Mouse (Mus musculus) frontal cortex, adult (tissue): Measurements from ENCODE around the gene Phf23.

ENCODE experiments used
- ATAC-seq: cut with Nextera tagmentation; 2 replicates; pipeline ENCODE4 v1.9.2; 2017; ENCODE audit warnings: mild to moderate bottlenecking, moderate library complexity, mixed read lengths; ENCODE audit not compliant: low TSS enrichment

Phf23 gene

DNA sequence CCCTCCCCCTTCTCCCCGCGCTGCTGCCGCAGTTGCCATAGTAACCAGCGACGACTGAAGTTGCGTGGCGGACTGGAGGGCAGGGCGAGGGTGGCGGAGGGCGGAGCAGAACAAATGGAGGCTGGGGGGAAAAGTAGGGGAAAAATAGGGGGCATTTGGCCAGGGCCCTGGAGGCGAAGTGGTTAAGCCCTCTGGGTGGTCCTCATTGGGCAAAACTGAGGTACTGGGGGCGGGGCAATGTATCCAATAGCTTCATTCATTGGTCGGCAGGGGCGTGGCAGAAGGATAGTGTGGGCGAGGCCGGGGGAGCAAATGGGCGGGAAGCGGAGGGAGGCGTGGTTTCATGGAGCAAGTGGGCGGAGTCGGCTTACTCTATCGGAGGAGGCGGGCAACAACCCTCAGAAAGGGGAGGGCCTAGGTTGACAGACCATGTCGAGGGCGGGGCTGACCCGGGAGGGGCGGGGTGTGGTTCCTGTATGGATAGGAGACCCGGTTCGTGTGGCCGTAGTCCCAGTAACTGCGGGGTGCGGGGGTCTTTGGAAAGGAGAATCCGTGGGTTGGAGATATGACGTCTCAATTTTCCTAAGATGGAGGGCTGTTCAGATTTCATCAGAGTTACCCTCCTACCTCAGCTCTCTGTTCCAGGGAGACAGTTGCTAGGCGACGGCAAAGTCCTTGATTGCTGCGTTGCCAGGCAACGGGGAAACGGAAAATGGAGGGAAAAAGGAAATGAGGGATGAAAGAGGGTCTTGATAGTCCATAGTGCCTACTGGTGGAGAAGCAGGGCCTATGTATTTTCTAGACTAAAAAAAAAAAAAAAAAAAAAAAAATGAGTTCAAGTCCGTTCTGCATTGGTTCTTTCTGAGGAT lies 25.9 kb downstream of the Phf23 start:
- peak; percentile 32 for ATAC-seq

GRCm38 (mm10) chr11:70023481-70024150 lies 28.0 kb downstream of the Phf23 start:
- ATAC-seq = no peak

- no peak for ATAC-seq
Measured at GRCm38 (mm10) chr11:70024151-70024514, 28.6 kb downstream of the Phf23 start.

DNA sequence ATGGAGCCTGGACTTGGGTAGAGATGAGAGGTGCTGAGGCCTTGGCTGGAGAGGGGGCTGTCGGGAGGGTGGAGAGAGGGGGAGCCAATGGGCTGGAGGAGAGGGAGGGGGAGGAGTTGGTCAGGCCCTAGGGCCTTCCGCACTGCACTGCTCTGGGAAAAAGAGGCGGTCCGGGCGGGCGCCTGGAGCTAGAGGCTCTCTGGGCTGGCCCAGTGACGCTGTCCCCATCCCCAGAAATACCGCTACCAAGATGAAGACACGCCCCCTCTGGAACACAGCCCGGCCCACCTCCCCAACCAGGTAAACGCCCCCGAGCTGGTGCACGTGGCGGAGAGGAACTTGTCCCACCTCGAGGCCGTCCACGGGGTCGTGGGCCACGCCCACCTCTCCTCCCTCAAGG lies 31.1 kb downstream of the Phf23 start:
- ATAC-seq = no peak

GRCm38 (mm10) chr11:70027397-70027796 lies 31.8 kb downstream of the Phf23 start:
- 0 out of 2 replicates have a peak, but pooled peaks have one; percentile 5 for ATAC-seq

DNA sequence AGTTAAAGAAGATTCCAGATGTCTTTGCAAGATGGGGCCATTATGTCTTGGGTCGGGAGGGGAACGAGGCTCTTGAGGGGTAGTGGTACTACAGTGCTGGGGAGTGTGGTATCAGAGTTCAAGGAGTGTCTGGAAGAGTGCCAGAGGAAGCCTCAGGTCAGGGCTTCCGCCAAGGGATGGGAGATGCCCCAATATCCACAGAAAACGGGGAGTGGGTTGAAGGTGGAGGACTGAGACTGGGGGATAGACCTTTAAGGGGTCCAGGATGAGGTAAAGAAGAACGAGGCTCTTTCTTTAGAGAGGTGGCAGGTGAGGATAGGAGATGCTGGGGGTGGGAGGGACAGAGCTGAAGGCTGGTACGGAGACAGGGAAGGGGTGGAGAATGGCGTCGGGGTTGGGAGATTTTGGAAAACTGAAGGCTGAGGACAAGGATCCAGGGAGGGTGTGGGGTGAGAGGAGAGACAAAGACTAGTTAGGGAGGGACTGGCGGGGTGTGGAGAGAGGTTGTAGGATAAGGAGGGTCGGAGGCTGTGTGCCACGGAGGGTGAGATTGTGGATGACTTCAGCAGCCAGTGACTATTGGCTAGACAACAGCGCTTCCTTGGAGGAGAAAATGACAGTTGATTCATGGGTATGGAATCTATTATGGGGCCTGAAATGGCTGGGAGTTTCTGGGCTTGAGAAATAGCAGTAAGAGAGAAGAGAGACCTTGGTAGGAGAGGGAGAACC lies 33.0 kb downstream of the Phf23 start:
- no peak for ATAC-seq

DNA sequence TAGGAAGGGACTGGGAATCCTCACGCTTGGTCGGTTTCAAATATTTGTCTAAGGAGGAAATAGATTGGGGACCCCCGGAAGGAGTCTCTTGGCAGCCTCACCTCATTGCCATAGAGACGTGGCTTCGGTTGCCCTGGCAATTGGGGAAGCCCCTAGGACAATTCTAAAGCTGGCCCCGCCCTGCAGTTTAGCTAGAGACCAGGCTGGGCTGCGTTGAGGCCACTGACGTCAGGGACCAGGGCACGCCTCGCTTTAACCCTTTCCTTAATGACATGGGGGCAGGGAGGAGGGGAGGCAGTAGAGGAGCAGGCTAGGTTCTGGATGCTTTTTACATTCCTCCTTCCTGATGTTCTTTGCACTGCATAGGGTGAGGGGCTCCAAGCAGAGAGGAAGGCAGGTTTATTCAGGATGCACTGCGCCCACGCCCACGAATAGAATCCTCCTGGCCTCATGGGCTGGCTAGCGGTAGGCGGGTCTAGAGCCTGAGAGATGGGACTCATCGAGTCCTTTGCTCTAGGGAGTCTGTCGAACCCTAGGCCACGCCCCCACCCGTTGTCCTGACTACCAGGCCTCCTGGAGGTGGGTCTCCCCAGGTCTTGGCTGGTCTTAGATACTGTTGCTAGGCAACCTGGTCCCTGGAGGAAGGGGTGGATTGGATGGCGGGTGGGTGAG lies 33.7 kb downstream of the Phf23 start:
- ATAC-seq = peak; percentile 56

DNA sequence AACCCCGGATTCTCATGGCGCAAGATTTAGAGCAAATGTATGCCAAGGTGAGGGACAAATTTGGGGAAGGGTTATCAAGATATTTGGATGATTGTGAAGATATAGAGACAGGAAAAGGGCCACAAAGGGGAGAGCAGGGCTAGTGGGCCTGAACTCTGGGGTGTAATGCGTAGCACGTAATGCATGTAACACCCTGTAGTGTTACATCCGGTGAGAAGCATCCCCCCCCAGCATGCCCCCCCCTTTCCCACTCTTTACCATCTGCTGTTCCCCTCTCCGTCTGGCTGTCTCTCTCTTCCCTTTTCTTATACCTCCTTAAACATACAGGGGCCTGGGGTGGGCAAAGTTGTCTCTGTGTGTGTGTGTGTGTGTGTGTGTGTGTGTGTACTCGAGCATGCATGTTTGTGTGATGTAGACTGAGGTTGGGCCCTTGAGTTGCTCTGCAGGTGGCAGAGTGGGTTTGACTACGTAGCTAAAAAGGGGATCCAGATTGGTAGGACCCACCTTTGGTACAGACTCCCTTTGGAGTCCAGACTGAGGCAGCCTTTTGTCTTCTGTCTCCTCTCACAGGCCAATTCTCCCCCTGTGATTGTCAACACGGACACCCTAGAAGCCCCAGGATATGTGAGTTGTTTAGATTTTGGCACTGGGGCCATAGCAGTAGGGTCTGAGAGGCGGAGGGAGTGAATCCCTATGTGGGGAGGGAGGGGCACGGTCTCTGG lies 34.4 kb downstream of the Phf23 start:
- ATAC-seq = no peak

- no peak for ATAC-seq
Measured at GRCm38 (mm10) chr11:70030651-70031320, 35.2 kb downstream of the Phf23 start.

DNA sequence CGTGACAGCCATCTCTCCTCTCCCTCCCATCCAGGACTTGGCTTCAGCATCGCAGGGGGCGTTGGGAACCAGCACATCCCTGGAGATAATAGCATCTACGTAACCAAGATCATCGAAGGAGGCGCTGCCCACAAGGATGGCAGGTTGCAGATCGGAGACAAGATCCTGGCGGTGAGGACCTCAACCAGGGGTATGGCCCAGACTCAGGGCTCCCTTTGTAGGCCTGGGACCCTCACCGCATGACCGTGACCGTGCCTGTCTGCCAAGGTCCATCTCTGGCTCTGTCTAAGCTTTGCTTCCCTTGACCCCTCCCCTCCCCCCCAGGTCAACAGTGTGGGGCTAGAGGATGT lies 35.7 kb downstream of the Phf23 start:
- ATAC-seq = no peak

DNA sequence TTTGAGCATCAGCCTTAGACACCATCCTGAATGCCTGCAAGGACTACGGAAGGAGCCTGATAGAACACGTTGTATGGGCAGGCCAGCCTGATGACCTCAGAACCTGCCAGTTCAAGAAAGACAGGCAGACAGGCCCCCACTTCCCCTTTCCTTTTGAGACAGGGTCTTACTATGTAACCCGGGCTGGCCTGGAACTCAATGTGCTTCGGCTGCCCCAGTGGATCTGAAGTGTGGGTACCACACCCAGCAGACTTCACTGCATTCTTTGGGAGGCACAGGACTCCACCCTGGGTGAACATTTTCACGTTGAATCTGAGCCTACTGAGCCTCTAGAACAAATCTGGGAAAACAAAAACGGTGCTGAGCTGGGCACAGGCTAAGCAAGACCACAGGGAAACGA lies 42.6 kb downstream of the Phf23 start:
- no peak for ATAC-seq

DNA sequence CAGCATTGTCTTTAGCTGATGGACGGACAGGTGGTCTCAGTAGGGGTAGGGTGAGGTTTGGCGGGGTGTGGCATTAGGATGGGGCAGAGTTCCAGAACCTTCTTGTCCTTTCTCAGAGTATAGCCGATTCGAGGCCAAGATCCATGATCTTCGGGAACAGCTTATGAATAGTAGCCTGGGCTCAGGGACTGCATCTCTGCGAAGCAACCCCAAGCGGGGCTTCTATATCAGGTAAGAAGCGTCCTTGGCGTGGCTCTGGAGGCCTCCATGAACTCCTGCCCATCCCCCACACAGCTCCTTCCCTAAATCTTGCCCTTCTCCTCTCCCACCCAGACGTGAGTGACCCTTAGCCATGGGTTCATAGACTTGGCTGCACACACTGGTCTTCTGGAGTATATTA lies 44.1 kb downstream of the Phf23 start:
- no peak for ATAC-seq

DNA sequence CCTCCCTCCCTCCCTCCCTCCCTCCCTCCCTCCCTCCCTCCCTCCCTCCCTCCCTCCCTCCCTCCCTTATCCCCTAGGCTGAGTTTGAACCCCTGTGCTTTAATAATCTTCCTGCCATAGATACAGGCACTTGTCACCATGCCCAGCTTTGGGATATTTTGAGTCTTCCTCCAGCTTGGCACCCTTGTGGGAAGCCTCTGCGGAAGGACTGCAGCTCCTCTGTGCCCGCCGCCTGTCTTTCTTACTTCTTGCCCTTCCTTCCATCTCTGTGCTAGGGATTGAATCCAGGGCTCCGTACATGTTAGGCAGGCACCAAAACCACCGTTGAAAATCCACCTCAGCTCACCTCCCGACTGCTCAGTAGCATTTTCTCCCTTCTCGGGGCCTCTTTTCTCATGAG lies 44.6 kb downstream of the Phf23 start:
- ATAC-seq = peak; percentile 71; the same call in 1 of the 2 replicates

- ATAC-seq = no peak
Measured at GRCm38 (mm10) chr11:70042309-70043085, 46.9 kb downstream of the Phf23 start.

DNA sequence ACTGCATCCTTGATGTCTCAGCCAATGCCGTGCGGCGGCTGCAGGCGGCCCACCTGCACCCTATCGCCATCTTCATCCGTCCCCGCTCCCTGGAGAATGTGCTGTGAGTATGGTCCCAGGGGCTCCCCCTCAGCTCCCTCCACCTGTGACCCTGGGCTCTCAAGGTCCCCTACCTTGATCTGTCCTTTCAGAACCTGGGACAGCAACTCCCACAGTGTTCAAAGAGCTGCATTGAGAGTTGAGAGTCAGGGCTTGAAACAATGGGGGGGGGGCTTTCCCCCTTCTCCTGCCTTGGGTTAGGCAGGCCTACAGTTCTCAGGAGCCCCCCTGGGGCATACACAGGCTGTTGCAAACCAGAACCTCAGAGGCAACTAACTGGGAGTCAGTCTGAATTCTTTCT lies 48.1 kb downstream of the Phf23 start:
- ATAC-seq = no peak

GRCm38 (mm10) chr11:70045435-70045834 lies 49.9 kb downstream of the Phf23 start:
- ATAC-seq = no peak

GRCm38 (mm10) chr11:70049366-70049765 lies 53.8 kb downstream of the Phf23 start:
- ATAC-seq = no peak
